In genomic region chr3:19902226-19902625, GRCm38 (mm10) we compare ENCODE assay signal across 30 mouse cellular contexts. TPM values are rescaled to one million over a fixed set of nuclear protein-coding genes. Genes with fewer than 3 reads are reported as not detected.
A peak's percentile ranks its signal among the peaks of the same experiment; 100 is the strongest.
DNase-seq lines count a peak whose midpoint lies in the region; ATAC-seq and TF ChIP-seq lines count a peak whose summit lies in the region.
"Had no signal": no experiment of that assay in that cellular context is flagged by ENCODE, and none has a peak within 500 bp of the region (broad histone marks: within the 10 kb centered on the region; RNA-seq: fewer than 3 reads in every experiment).

No protein-coding gene starts in this region.

- H3K4me3 ChIP-seq in forebrain, embryonic 11.5 days (ENCODE audit: low read depth, low read length), result no peak overlapping the region
- no peak overlapping the region for H3K4me3 ChIP-seq in forebrain, embryonic 13.5 days
- no peak overlapping the region for H3K4me3 ChIP-seq in hindbrain, embryonic 14.5 days (replicated peaks; ENCODE audit: low read length)
- no peak overlapping the region for H3K4me3 ChIP-seq in hindbrain, embryonic 10.5 days
- no peak overlapping the region for H3K4me3 ChIP-seq in liver, postnatal 0 days (ENCODE audit: low read depth, low read length)
- H3K4me3 ChIP-seq in liver, embryonic 12.5 days, result no peak overlapping the region
- peak overlapping the region; percentile 31; the same call in 1 of the 2 replicates for H3K4me3 ChIP-seq in G1E (ENCODE audit: low read depth, low read length)
- H3K4me3 ChIP-seq: embryonic facial prominence, embryonic 12.5 days; gastrocnemius, adult 2 months; neural tube, embryonic 13.5 days had no signal

- H3K9ac ChIP-seq in forebrain, embryonic 11.5 days (ENCODE audit: low read length), result no peak overlapping the region
- no peak overlapping the region for H3K9ac ChIP-seq in forebrain, embryonic 13.5 days
- no peak overlapping the region for H3K9ac ChIP-seq in hindbrain, embryonic 14.5 days
- no peak overlapping the region for H3K9ac ChIP-seq in liver, postnatal 0 days (replicated peaks)
- H3K9ac ChIP-seq in liver, embryonic 12.5 days, result no peak overlapping the region
- H3K9ac ChIP-seq: embryonic facial prominence, embryonic 12.5 days; neural tube, embryonic 13.5 days had no signal

- H3K4me2 ChIP-seq in forebrain, embryonic 11.5 days (ENCODE audit: low read depth, low read length, severe bottlenecking), result no peak overlapping the region
- H3K4me2 ChIP-seq in forebrain, embryonic 13.5 days, result no peak overlapping the region
- H3K4me2 ChIP-seq in hindbrain, embryonic 14.5 days (replicated peaks), result no peak overlapping the region
- H3K4me2 ChIP-seq in liver, postnatal 0 days (ENCODE audit: low read depth, low read length), result no peak overlapping the region
- H3K4me2 ChIP-seq in liver, embryonic 12.5 days, result no peak overlapping the region
- H3K4me2 ChIP-seq: embryonic facial prominence, embryonic 12.5 days; heart, embryonic 11.5 days; neural tube, embryonic 13.5 days had no signal

- WGBS in forebrain, embryonic 11.5 days, result 94% methylated on average over 3 of the region's 3 CpGs
- WGBS in forebrain, embryonic 13.5 days, result 87% methylated on average over 3 of the region's 3 CpGs
- 91% methylated on average over 3 of the region's 3 CpGs for WGBS in hindbrain, embryonic 14.5 days
- 87% methylated on average over 3 of the region's 3 CpGs for WGBS in hindbrain, embryonic 10.5 days
- WGBS in liver, postnatal 0 days (ENCODE audit: insufficient replicate concordance), result 70% methylated on average over 3 of the region's 3 CpGs
- 67% methylated on average over 3 of the region's 3 CpGs for WGBS in liver, embryonic 12.5 days (ENCODE audit: insufficient replicate concordance)

- no peak for TF ChIP-seq CTCF in liver, postnatal 0 days (IDR thresholded peaks at IDR 0.05; ENCODE audit: low read depth)
- no peak for TF ChIP-seq CTCF in G1E (IDR thresholded peaks at IDR 0.05; ENCODE audit: low read depth, low read length)

- H3K27ac ChIP-seq in forebrain, embryonic 11.5 days (ENCODE audit: low read depth, low read length), result no peak overlapping the region
- H3K27ac ChIP-seq in forebrain, embryonic 13.5 days, result no peak overlapping the region
- H3K27ac ChIP-seq in hindbrain, embryonic 14.5 days, result no peak overlapping the region
- H3K27ac ChIP-seq in hindbrain, embryonic 10.5 days, result no peak overlapping the region
- no peak overlapping the region for H3K27ac ChIP-seq in liver, postnatal 0 days (ENCODE audit: low read depth)
- H3K27ac ChIP-seq in liver, embryonic 12.5 days, result no peak overlapping the region
- H3K27ac ChIP-seq: embryonic facial prominence, embryonic 12.5 days; gastrocnemius, adult 2 months; neural tube, embryonic 13.5 days had no signal

- 0 out of 2 replicates have a peak, but pooled peaks have one; percentile 19 for ATAC-seq in forebrain, embryonic 11.5 days (replicated peaks; ENCODE audit: low FRiP score)
- no peak for ATAC-seq in forebrain, embryonic 13.5 days
- ATAC-seq in hindbrain, embryonic 14.5 days (ENCODE audit: low FRiP score), result peak; percentile 37; the same call in 1 of the 2 replicates
- ATAC-seq in liver, postnatal 0 days, result peak; percentile 54
- no peak for ATAC-seq in liver, embryonic 12.5 days
- ATAC-seq in G1E (ENCODE audit: extremely low read depth, insufficient number of reproducible peaks, low FRiP score, poor library complexity, severe bottlenecking), result no peak
- ATAC-seq: forebrain, embryonic 14.5 days; intestine, postnatal 0 days; Patski had no signal

- H3K9me3 ChIP-seq in forebrain, embryonic 11.5 days (ENCODE audit: control insufficient read depth, low read length), result no peaks in the 10 kb centered on the region
- H3K9me3 ChIP-seq in forebrain, embryonic 13.5 days (replicated peaks), result no peaks in the 10 kb centered on the region
- peaks cover 5% of the 10 kb centered on the region; the same call in 1 of the 2 replicates for H3K9me3 ChIP-seq in hindbrain, embryonic 14.5 days (ENCODE audit: control insufficient read depth, low read length)
- 0 out of 2 replicates have a peak, but pooled peaks cover 6% of the 10 kb centered on the region for H3K9me3 ChIP-seq in hindbrain, embryonic 10.5 days
- no peaks in the 10 kb centered on the region for H3K9me3 ChIP-seq in liver, postnatal 0 days (ENCODE audit: low read length)
- H3K9me3 ChIP-seq in liver, embryonic 12.5 days (replicated peaks), result no peaks in the 10 kb centered on the region
- no peaks in the 10 kb centered on the region for H3K9me3 ChIP-seq in G1E (replicated peaks)
- H3K9me3 ChIP-seq: embryonic facial prominence, embryonic 12.5 days had no signal

- TF ChIP-seq EP300 in liver, postnatal 0 days (IDR thresholded peaks at IDR 0.05; ENCODE audit: low read depth), result no peak

- DNase-seq in forebrain, embryonic 11.5 days (ENCODE audit: low spot score), result peak; percentile 44
- DNase-seq in hindbrain, embryonic 14.5 days (ENCODE audit: low spot score), result no peak
- DNase-seq in hindbrain, embryonic 10.5 days (ENCODE audit: low spot score), result no peak
- DNase-seq in liver, postnatal 0 days, result no peak
- no peak for DNase-seq in G1E (ENCODE audit: low spot score)
- DNase-seq in layer of hippocampus, adult 9-11 months, result no peak
- DNase-seq: adrenal gland, postnatal 10 days; cerebellum, adult 9-10 months; cerebellum, postnatal 36 days; gastrocnemius, adult 2 months; gastrocnemius, postnatal 36 days; heart, adult 18-20 months; heart, postnatal 36 days; kidney, postnatal 4 days; layer of hippocampus, postnatal 36 days; left cerebral cortex, postnatal 4 days; liver; lung, adult 18-20 months; lung, postnatal 10 days; retina, postnatal 1 day; right cerebral cortex, postnatal 14 days had no signal

- no peaks in the 10 kb centered on the region for H3K27me3 ChIP-seq in forebrain, embryonic 11.5 days (ENCODE audit: control insufficient read depth, insufficient read depth, low read length)
- H3K27me3 ChIP-seq in forebrain, embryonic 13.5 days, result no peaks in the 10 kb centered on the region
- H3K27me3 ChIP-seq in hindbrain, embryonic 14.5 days (ENCODE audit: control insufficient read depth, insufficient read depth, low read length), result no peaks in the 10 kb centered on the region
- no peaks in the 10 kb centered on the region for H3K27me3 ChIP-seq in hindbrain, embryonic 10.5 days (ENCODE audit: insufficient read depth, poor library complexity, severe bottlenecking)
- H3K27me3 ChIP-seq in liver, postnatal 0 days (ENCODE audit: insufficient read depth, low read length), result no peaks in the 10 kb centered on the region
- no peaks in the 10 kb centered on the region for H3K27me3 ChIP-seq in liver, embryonic 12.5 days (replicated peaks)
- H3K27me3 ChIP-seq in G1E (ENCODE audit: insufficient read depth, low read length), result no peaks in the 10 kb centered on the region
- H3K27me3 ChIP-seq: embryonic facial prominence, embryonic 12.5 days; neural tube, embryonic 13.5 days; Patski had no signal

- H3K36me3 ChIP-seq in forebrain, embryonic 11.5 days (ENCODE audit: control insufficient read depth, insufficient read depth, low read length), result no peaks in the 10 kb centered on the region; the same call in 1 of the 2 replicates
- peaks cover 32% of the 10 kb centered on the region for H3K36me3 ChIP-seq in forebrain, embryonic 13.5 days (ENCODE audit: poor library complexity, severe bottlenecking)
- H3K36me3 ChIP-seq in hindbrain, embryonic 14.5 days (replicated peaks; ENCODE audit: control insufficient read depth, insufficient read depth), result no peaks in the 10 kb centered on the region
- H3K36me3 ChIP-seq in hindbrain, embryonic 10.5 days, result peaks cover 35% of the 10 kb centered on the region
- no peaks in the 10 kb centered on the region for H3K36me3 ChIP-seq in liver, postnatal 0 days (replicated peaks; ENCODE audit: insufficient read depth, low read length)
- peaks cover 8% of the 10 kb centered on the region; the same call in 1 of the 2 replicates for H3K36me3 ChIP-seq in liver, embryonic 12.5 days
- peaks cover 14% of the 10 kb centered on the region for H3K36me3 ChIP-seq in G1E (replicated peaks)

- H3K4me1 ChIP-seq in forebrain, embryonic 11.5 days (replicated peaks; ENCODE audit: control insufficient read depth, insufficient read depth, low read length), result no peaks in the 10 kb centered on the region
- peaks cover 9% of the 10 kb centered on the region for H3K4me1 ChIP-seq in forebrain, embryonic 13.5 days
- H3K4me1 ChIP-seq in hindbrain, embryonic 14.5 days (replicated peaks; ENCODE audit: control insufficient read depth, insufficient read depth, low read length), result peaks cover 4% of the 10 kb centered on the region; the same call in 1 of the 2 replicates
- H3K4me1 ChIP-seq in hindbrain, embryonic 10.5 days (replicated peaks), result no peaks in the 10 kb centered on the region
- peaks cover 3% of the 10 kb centered on the region; the same call in 1 of the 2 replicates for H3K4me1 ChIP-seq in liver, postnatal 0 days (ENCODE audit: insufficient read depth)
- peaks cover 6% of the 10 kb centered on the region for H3K4me1 ChIP-seq in liver, embryonic 12.5 days
- peaks cover 5% of the 10 kb centered on the region; the same call in 1 of the 2 replicates for H3K4me1 ChIP-seq in G1E (ENCODE audit: insufficient read depth, low read depth, low read length)
- H3K4me1 ChIP-seq: embryonic facial prominence, embryonic 12.5 days had no signal

RNA-seq across cellular contexts. Expression of gene Cp, which starts 54.6 kb away (rescaled TPM):
- polyA plus RNA-seq in forebrain, embryonic 11.5 days (2014; fragmentation: Nextera tagmentation; extraction: Ambion mirVana), result 4.2 and 4.7 TPM in 2 replicates
- polyA plus RNA-seq in forebrain, embryonic 13.5 days (2015; fragmentation: Nextera tagmentation; extraction: Ambion mirVana), result 2.2 and 3.0 TPM in 2 replicates
- polyA plus RNA-seq in hindbrain, embryonic 14.5 days (2014; fragmentation: Nextera tagmentation; extraction: Ambion mirVana), result 15.7 and 16.7 TPM in 2 replicates
- 5.6 and 11.4 TPM in 2 replicates for polyA plus RNA-seq in hindbrain, embryonic 10.5 days (2016; fragmentation: Nextera tagmentation; extraction: Ambion mirVana)
- polyA plus RNA-seq in liver, postnatal 0 days (2015; fragmentation: Nextera tagmentation; extraction: Ambion mirVana), result 272 and 290 TPM in 2 replicates
- polyA plus RNA-seq in liver, embryonic 12.5 days (2016; fragmentation: Nextera tagmentation; extraction: Ambion mirVana), result 0.68 and 0.77 TPM in 2 replicates
- total RNA-seq in G1E (2014; fragmentation: Nextera tagmentation) (1.6 TPM in 1 of 2 replicates, not detected in the other), G1E (2017) (0.16 and 0.35 TPM in 2 replicates)
- polyA plus RNA-seq in G1E (2012), result not detected in 2 replicates
- total RNA-seq: MEL had no signal

Comparison
In these comparisons a context has a peak if more than half of its experiments do, and no peak if none do; other contexts are left out.
1. ATAC-seq: peak in forebrain, embryonic 11.5 days (single experiment), hindbrain, embryonic 14.5 days (single experiment) and liver, postnatal 0 days (single experiment); none in forebrain, embryonic 13.5 days (single experiment), liver, embryonic 12.5 days (single experiment) and G1E (single experiment).
2. RNA of gene Cp, which starts 54.6 kb away (polyA plus RNA-seq): 272 to 290 TPM in liver, postnatal 0 days; 15.7 to 16.7 TPM in hindbrain, embryonic 14.5 days, 5.6 to 11.4 TPM in hindbrain, embryonic 10.5 days, 4.2 to 4.7 TPM in forebrain, embryonic 11.5 days, 2.2 to 3.0 TPM in forebrain, embryonic 13.5 days, 0.68 to 0.77 TPM in liver, embryonic 12.5 days and not detected in G1E; every median in the first group is over 10 times any median in the second.